Mouse (Mus musculus): ENCODE measurements around the gene Spata31d1d. TPM values are rescaled to one million over a fixed set of nuclear protein-coding genes. Genes with fewer than 3 reads are reported as not detected.

The Spata31d1d gene
- polyA plus RNA-seq, 1 experiment from 2014 or later, result not detected

DNA sequence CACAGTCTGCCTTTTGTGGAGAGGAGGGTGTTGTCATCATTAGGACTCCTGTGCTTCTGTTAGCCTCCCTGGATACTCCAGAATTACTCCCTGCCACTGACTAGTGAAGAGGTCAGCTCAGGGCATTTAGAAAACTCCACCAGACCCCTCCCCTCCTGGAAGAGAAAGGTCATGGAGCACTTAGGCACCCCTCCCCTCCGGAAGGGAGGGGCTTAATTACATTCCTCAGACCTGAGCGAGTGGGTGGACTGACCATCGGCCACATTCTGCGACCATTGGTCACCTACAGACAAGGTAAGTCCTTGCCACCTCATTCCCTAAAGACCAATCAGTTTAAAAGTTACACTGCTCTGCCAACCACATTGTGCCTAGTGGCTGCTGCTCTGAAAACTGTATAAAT is 52.2 kb downstream of the Spata31d1d start:
- Histone ChIP-seq H3K36me3 (ENCODE audit: control insufficient read depth, insufficient read depth) (no peaks in the 10 kb centered on the region), H3K4me2 (ENCODE audit: low read depth, low read length) (no peak overlapping the region), H3K9ac (ENCODE audit: low read depth, low read length) (no peak overlapping the region), H3K4me3 (ENCODE audit: low read depth, low read length) (no peak overlapping the region), H3K9me3 (replicated peaks; ENCODE audit: control insufficient read depth, low read length) (no peaks in the 10 kb centered on the region), H3K27ac (ENCODE audit: low read length) (no peak overlapping the region), H3K27me3 (ENCODE audit: control insufficient read depth, insufficient read depth, low read depth, low read length) (no peaks in the 10 kb centered on the region), H3K4me1 (ENCODE audit: control insufficient read depth, low read depth, low read length) (peaks cover 28% of the 10 kb centered on the region)
- 52% methylated on average over 4 of the region's 4 CpGs for WGBS (ENCODE audit: insufficient replicate concordance)
- ATAC-seq (ENCODE audit: low read depth), result no peak

DNA sequence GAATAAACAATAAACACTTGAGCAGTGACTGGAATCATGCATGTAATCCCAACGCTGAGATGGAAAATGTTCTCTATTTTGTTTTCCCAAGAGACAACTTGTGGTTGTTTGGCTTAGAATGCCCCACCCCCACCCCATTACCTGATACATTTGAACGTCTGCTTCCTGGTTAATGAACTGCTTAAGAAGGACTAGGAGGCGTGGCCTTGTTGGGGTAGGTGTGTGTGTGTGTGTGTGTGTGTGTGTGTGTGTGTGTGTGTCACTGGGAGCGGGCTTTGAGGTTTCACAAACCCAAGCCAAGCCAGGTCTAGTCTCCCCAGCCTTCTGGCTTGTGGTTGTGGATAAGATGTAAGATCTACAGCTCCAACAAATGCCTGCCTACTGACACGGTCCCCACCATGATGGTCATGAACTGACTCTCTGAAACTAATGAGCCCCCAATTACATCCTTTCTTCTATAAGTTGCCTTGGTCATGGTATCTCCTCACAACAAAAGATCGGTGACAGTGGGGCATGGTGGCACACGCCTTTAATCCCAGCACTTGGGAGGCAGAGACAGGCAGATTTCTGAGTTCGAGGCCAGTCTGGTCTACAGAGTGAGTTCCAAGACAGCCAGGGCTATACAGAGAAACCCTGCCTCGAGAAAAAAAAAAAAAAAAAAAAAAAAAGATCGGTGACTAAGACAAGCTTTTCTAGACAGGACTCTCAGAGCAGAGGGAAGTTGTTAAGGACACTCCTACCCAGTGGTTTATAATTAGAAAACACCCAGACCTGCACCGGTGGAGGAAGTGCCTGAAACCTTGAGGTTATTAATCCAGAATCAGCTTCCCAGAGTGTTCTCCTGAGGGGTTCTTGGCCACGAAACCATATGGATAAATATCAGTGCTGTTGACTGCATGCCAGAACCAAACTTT is 55.0 kb downstream of the Spata31d1d start:
- Histone ChIP-seq H3K27ac (ENCODE audit: low read length) (no peak overlapping the region), H3K9ac (ENCODE audit: low read depth, low read length) (no peak overlapping the region), H3K27me3 (ENCODE audit: control insufficient read depth, insufficient read depth, low read depth, low read length) (no peaks in the 10 kb centered on the region), H3K36me3 (ENCODE audit: control insufficient read depth, insufficient read depth) (no peaks in the 10 kb centered on the region), H3K4me3 (ENCODE audit: low read depth, low read length) (no peak overlapping the region; the same call in 1 of the 2 replicates), H3K9me3 (replicated peaks; ENCODE audit: control insufficient read depth, low read length) (no peaks in the 10 kb centered on the region), H3K4me1 (ENCODE audit: control insufficient read depth, low read depth, low read length) (peaks cover 41% of the 10 kb centered on the region), H3K4me2 (ENCODE audit: low read depth, low read length) (no peak overlapping the region)
- 52% methylated on average over 12 of the region's 12 CpGs for whole genome bisulfite sequencing (ENCODE audit: insufficient replicate concordance)
- no peak for ATAC-seq (ENCODE audit: low read depth)

Other genes with a start within 250 kb of the Spata31d1d start
- 7.3 and 9.0 TPM in 2 replicates for gene Agtpbp1, start 146.5 kb downstream of the Spata31d1d start, polyA plus RNA-seq (2015; fragmentation: Nextera tagmentation; extraction: Ambion mirVana)
- gene Naa35, start 146.5 kb downstream of the Spata31d1d start, polyA plus RNA-seq (2015; fragmentation: Nextera tagmentation; extraction: Ambion mirVana), result 22.1 and 23.0 TPM in 2 replicates
- gene Golm1, start 55.9 kb downstream of the Spata31d1d start, polyA plus RNA-seq (2015; fragmentation: Nextera tagmentation; extraction: Ambion mirVana), result 36.8 and 38.6 TPM in 2 replicates
- gene 4921517D22Rik, start 37.6 kb downstream of the Spata31d1d start, polyA plus RNA-seq (2015; fragmentation: Nextera tagmentation; extraction: Ambion mirVana), result not detected in 2 replicates
- gene Spata31d1a, start 21.4 kb downstream of the Spata31d1d start, polyA plus RNA-seq (2015; fragmentation: Nextera tagmentation; extraction: Ambion mirVana), result 0.12 TPM in 1 of 2 replicates, not detected in the other
- not detected in 2 replicates for gene Spata31d1b, start 19.5 kb downstream of the Spata31d1d start, polyA plus RNA-seq (2015; fragmentation: Nextera tagmentation; extraction: Ambion mirVana)
- not detected in 2 replicates for gene 1700014D04Rik, start 15.0 kb upstream of the Spata31d1d start, polyA plus RNA-seq (2015; fragmentation: Nextera tagmentation; extraction: Ambion mirVana)
- gene Isca1, start 38.1 kb upstream of the Spata31d1d start, polyA plus RNA-seq (2015; fragmentation: Nextera tagmentation; extraction: Ambion mirVana), result 224 and 231 TPM in 2 replicates
- gene Gm49354, start 50.5 kb upstream of the Spata31d1d start, polyA plus RNA-seq (2015; fragmentation: Nextera tagmentation; extraction: Ambion mirVana), result not detected in 2 replicates
- 57.3 and 59.6 TPM in 2 replicates for gene Tut7, start 91.4 kb upstream of the Spata31d1d start, polyA plus RNA-seq (2015; fragmentation: Nextera tagmentation; extraction: Ambion mirVana)

Measured in liver, embryonic 16.5 days (tissue).